Mouse (Mus musculus): ENCODE measurements around the gene Hps4.

DNA sequence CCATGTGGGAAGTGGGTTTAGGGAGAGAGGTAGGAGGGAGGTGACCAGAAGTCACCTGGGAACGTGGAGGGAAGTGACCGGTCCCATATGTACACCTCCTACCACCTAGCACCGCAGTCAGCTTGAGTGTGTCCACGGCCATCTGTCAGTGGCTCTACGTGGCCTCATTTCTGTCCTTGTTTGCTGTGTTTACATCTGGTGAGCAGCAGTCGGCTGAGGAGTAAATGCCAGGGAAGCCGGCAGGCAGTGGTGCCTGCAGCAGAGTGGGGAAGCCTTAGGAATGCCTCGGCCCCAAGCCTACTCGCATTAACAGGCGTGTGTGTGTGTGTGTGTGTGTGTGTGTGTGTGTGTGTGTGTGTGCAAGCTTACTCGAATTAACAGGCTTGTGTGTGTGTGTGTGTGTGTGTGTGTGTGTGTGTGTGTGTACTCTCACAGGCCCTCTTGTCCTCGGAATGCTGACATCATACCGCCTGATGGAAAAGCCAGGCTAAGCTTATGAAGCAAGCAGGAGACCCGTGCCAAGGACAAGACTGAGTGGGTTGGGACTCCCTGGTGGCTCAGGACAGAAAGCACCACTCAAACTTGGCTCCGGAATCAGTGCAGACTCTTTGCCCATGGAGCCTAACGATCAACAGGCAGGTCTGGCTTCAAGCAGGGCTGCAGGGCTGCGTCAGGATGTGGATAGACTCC is 39.9 kb downstream of the Hps4 start:
- TF ChIP-seq CTCF (conservative IDR thresholded peaks at IDR 0.05; ENCODE audit: insufficient read depth, insufficient read length, low read depth, low read length), result no peak
- TF ChIP-seq POLR2A (IDR thresholded peaks at IDR 0.05; ENCODE audit: low read depth, low read length), result no peak

All from kidney, adult 2 months (tissue).